Mouse (Mus musculus) heart, embryonic 11.5 days (tissue): ENCODE data around the gene Stx4a. TPM values are rescaled to one million over a fixed set of nuclear protein-coding genes. Genes with fewer than 3 reads are reported as not detected.
"Not testable (repeated sequence)": the region's sequence is repeated elsewhere in the genome, so short reads cannot be mapped to it uniquely, and the experiment has no call there.

ENCODE experiments used
- ATAC-seq: fragments of 200-750 bp; cut with Nextera tagmentation; replicated peaks from 2 replicates; pipeline ENCODE4 v1.8.0; 2017; ENCODE audit warnings: moderate library complexity; ENCODE audit not compliant: insufficient number of reproducible peaks, low FRiP score, low TSS enrichment
- H3K27ac ChIP-seq: fragments of 300-500 bp; sonication (generic); 2 replicates; pipeline ENCODE4 v1.5.1; 2014; ENCODE audit warnings: mild to moderate bottlenecking, low read depth, low read length
- H3K27me3 ChIP-seq: fragments of 300-500 bp; sonication (generic); 2 replicates; pipeline ENCODE4 v1.6.1; 2014; ENCODE audit warnings: mild to moderate bottlenecking, low read length, mixed read lengths; ENCODE audit not compliant: control insufficient read depth, insufficient read depth
- H3K36me3 ChIP-seq: fragments of 300-500 bp; sonication (generic); 2 replicates; pipeline ENCODE4 v1.6.1; 2014; ENCODE audit warnings: mild to moderate bottlenecking, low read length, moderate library complexity, mixed read lengths; ENCODE audit not compliant: control insufficient read depth, insufficient read depth
- H3K4me1 ChIP-seq: fragments of 300-500 bp; sonication (generic); 2 replicates; pipeline ENCODE4 v1.6.1; 2014; ENCODE audit warnings: low read length; ENCODE audit not compliant: control insufficient read depth, insufficient read depth
- H3K4me2 ChIP-seq: fragments of 300-500 bp; sonication (generic); 2 replicates; pipeline ENCODE4 v1.6.1; 2014; ENCODE audit warnings: mild to moderate bottlenecking, moderate library complexity
- H3K4me3 ChIP-seq: fragments of 300-500 bp; sonication (generic); 2 replicates; pipeline ENCODE4 v1.5.1; 2014; ENCODE audit warnings: low read depth, low read length
- H3K9ac ChIP-seq: fragments of 300-500 bp; sonication (generic); 2 replicates; pipeline ENCODE4 v1.6.1; 2014; ENCODE audit warnings: mild to moderate bottlenecking, low read depth, low read length, moderate library complexity
- H3K9me3 ChIP-seq: fragments of 300-500 bp; sonication (generic); replicated peaks from 2 replicates; pipeline ENCODE4 v1.6.1; 2016; ENCODE audit warnings: low read length; ENCODE audit not compliant: control insufficient read depth
- WGBS: fragments of 180-500 bp; shearing (Covaris S2); extraction: QIAGEN DNeasy Blood & Tissue Kit; methylation state at CpG from one replicate; pipeline ENCODE4 v1.1.7; 2014; ENCODE audit not compliant: insufficient replicate concordance; 5-methylcytosine and 5-hydroxymethylcytosine counted together
- polyA plus RNA-seq: library from polyadenylated mRNA; unstranded; fragments of >200 nt; fragmentation: Nextera tagmentation; extraction: Ambion mirVana; gene quantifications from 2 replicates; pipeline ENCODE4 v1.2.1, GENCODE M21; 2014

Stx4a gene
- polyA plus RNA-seq, 1 experiment from 2014 or later, result 22.8 TPM

DNA sequence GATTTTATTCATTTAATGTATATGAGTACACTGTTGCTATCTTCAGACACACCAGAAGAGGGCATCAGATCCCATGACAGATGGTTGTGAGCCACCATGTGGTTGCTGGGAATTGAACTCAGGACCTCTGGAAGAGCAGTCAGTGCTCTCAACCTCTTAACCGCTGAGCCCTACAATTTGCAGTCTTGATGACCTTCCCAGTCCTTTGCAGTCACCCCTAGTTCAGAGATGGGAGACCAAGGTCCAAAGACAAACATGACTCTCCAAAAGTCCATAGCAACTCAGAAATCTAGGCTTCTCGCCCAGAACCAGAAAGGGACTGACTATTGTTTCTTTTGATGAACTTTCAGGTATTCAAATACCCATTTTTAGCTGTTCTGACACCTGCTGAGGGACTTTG lies 15.9 kb downstream of the Stx4a start:
- not testable (repeated sequence) for ATAC-seq, H3K4me1 ChIP-seq, H3K36me3 ChIP-seq, H3K4me2 ChIP-seq, H3K27me3 ChIP-seq, H3K9ac ChIP-seq, H3K27ac ChIP-seq, H3K9me3 ChIP-seq, H3K4me3 ChIP-seq
- WGBS, result 75% methylated on average over 2 of the region's 2 CpGs

DNA sequence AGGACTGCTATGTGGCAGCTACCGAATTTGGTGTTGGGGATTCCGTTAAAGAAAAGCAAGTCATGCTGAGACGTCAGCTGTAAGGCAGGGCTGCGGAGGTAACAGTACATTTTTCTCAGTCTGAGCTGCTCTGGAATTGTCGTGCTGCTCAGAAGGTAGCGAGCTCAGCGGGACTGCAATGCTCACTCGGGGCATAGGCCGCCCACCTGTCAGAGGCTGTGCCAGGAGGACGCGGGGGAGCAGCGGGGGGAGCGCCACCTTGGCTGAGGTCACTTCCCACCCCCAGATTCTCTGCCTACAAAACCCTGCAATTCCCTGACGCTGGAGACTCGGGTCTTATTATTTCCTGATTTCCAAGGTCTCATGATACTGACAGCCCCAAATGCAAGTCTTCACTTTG lies 16.8 kb downstream of the Stx4a start:
- 6% methylated on average over 15 of the region's 15 CpGs for WGBS
- no peak for ATAC-seq
- peaks cover 5% of the 10 kb centered on the region; the same call in 1 of the 2 replicates for H3K36me3 ChIP-seq
- H3K4me3 ChIP-seq, result peak overlapping the region; percentile 91
- no peaks in the 10 kb centered on the region for H3K27me3 ChIP-seq
- H3K4me2 ChIP-seq, result peak overlapping the region; percentile 87
- peak overlapping the region; percentile 86 for H3K27ac ChIP-seq
- peak overlapping the region; percentile 73 for H3K9ac ChIP-seq
- no peaks in the 10 kb centered on the region for H3K9me3 ChIP-seq
- H3K4me1 ChIP-seq, result peaks cover 5% of the 10 kb centered on the region; the same call in 1 of the 2 replicates

DNA sequence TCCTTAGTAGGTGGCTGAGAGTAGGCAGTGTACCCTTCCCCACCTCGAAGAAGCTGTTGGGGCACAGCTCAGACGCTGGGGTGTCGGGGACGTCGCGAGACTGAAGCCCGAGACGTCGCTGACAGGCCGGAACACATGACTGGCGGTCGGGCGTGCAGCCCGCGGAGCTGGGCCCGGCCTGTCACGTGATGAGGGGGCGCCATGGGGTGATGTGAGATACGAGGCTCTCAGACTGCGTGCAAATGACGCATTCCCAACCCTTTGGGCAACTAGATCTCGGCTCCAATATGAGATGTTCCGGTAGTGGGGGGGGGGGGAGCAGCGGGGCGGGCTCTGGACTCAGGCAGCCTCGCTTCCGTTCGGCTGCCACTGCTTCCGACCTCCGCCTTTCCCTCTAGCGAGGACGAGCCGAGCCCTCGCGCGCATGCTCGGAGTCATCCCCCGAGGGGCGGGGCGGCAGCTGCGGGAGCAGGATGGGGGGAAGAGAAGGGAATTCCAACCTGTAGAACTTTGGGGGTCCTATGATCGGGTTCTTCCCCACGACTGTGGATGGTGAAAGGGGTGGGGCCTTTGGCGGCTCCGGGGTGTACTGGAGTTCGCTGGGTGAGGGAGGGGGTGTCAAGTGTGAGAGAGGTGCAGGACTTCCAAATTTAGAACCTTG lies 17.4 kb downstream of the Stx4a start:
- peaks cover 5% of the 10 kb centered on the region; the same call in 1 of the 2 replicates for H3K4me1 ChIP-seq

DNA sequence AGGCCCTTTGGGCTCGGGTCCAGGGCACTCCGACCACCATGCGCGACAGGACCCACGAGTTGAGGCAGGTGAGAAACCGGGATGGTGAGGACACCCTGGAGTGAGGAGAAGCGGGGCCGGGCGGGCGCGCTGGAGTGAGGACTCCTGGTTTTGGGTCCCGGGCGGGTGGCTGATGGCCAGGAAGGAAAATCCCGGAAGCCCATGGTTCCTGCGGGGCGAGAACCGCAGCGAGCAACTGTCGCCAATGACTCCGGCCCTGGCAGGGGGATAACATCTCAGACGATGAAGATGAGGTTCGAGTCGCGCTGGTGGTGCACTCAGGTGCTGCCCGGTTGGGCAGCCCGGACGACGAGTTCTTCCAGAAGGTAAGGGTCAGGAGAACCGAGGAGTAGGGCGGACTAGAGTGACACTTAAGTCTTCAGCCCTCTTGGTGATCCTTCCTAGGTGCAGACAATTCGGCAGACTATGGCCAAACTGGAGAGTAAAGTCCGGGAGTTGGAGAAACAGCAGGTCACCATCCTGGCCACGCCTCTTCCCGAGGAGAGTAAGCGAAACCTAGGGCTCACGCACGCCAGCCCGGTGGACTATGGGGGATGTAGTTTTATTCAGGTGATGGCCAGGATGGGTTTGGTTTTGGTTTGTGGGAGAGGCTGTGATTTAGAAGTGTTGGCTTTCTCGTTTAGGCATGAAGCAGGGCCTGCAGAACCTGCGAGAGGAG lies 18.1 kb downstream of the Stx4a start:
- Histone ChIP-seq H3K27ac (peak overlapping the region; percentile 86), H3K4me3 (peak overlapping the region; percentile 91), H3K4me2 (peak overlapping the region; percentile 87), H3K9ac (peak overlapping the region; percentile 84), H3K9me3 (no peaks in the 10 kb centered on the region), H3K36me3 (peaks cover 11% of the 10 kb centered on the region; the same call in 1 of the 2 replicates), H3K4me1 (peaks cover 5% of the 10 kb centered on the region; the same call in 1 of the 2 replicates), H3K27me3 (no peaks in the 10 kb centered on the region)
- peak; percentile 64 for ATAC-seq
- under 1% methylated on average over 40 of the region's 40 CpGs for WGBS

More for the DNA sequence above, 17.4 kb downstream of the Stx4a start:
- Histone ChIP-seq H3K4me2 (peak overlapping the region; percentile 87), H3K27me3 (no peaks in the 10 kb centered on the region), H3K4me3 (peak overlapping the region; percentile 91), H3K36me3 (peaks cover 7% of the 10 kb centered on the region; the same call in 1 of the 2 replicates), H3K27ac (peak overlapping the region; percentile 86), H3K9ac (peak overlapping the region; percentile 84), H3K9me3 (no peaks in the 10 kb centered on the region)
- WGBS, result under 1% methylated on average over 46 of the region's 46 CpGs
- peak; percentile 88 for ATAC-seq

DNA sequence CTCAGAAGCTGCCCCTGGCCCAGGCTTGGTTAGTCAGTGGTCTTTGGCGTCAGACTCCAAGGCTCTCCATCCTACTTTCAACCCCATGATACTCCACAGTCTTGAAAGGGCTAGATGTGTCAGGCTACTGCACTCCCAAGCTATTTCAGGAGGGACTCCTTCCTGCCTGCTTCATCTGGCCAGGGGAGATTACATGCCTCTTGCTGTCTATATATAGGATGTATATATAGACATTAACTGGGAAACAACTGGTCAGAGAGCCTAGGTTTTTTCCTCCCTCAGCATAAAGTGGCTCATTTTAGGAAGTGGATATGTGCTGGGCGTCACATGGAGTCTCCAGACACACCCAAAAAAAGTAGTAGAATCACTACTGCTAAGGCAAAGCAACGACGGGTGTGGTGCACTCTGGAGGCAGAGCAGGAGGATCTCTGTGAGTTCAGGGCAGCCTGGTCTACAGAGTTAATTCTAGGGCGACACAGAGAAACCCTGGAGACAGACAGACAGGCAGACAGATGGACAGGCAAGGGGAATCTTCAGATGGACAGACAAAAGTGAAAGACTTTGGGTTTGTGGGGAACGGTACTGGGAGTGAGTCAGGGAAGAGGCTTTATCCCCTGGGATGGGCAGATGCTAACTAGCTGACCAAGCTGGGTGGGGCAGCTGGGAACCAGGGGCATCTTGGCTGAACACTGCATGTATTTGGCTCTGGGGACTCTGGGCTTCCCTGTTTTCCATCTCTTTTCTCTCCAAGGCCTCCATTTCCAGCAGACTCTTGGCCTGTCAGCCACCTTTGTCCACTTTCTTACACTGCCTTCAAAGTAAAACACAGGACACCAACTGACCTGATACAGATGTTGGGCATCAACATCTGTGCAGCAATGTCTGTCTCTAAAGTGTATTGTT lies 26.1 kb downstream of the Stx4a start:
- no peaks in the 10 kb centered on the region for H3K27me3 ChIP-seq
- no peak overlapping the region for H3K4me2 ChIP-seq
- H3K4me3 ChIP-seq, result no peak overlapping the region
- ATAC-seq, result no peak
- no peaks in the 10 kb centered on the region for H3K9me3 ChIP-seq
- H3K9ac ChIP-seq, result no peak overlapping the region
- 71% methylated on average over 6 of the region's 6 CpGs for WGBS
- no peak overlapping the region for H3K27ac ChIP-seq
- H3K4me1 ChIP-seq, result no peaks in the 10 kb centered on the region; the same call in 1 of the 2 replicates
- H3K36me3 ChIP-seq, result peaks cover 6% of the 10 kb centered on the region

DNA sequence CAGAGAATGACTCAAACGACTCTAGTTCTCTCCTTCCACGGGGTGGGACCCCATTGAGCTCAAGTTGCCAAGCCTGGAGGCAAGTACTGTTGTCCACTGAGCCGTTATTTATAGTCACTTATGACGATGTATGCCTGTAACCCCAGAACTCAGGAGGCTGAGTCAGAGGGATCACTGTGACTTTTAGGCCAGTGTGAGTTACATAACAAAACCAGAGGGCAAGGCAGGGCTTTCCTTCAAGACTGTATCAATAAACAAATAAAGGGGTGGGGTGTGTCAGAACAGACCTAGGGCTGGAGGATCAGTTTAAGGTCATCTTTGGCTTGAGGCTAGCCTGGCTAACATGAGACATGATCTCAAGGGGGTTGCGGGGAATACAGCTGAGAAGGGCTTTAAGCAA lies 26.8 kb downstream of the Stx4a start:
- H3K9me3 ChIP-seq, result no peaks in the 10 kb centered on the region
- H3K4me3 ChIP-seq, result no peak overlapping the region
- H3K36me3 ChIP-seq, result peaks cover 6% of the 10 kb centered on the region
- no peaks in the 10 kb centered on the region for H3K27me3 ChIP-seq
- H3K4me1 ChIP-seq, result no peaks in the 10 kb centered on the region; the same call in 1 of the 2 replicates
- H3K27ac ChIP-seq, result no peak overlapping the region
- H3K4me2 ChIP-seq, result no peak overlapping the region
- ATAC-seq, result no peak
- no peak overlapping the region for H3K9ac ChIP-seq
- WGBS, result 64% methylated on average over 5 of the region's 5 CpGs

DNA sequence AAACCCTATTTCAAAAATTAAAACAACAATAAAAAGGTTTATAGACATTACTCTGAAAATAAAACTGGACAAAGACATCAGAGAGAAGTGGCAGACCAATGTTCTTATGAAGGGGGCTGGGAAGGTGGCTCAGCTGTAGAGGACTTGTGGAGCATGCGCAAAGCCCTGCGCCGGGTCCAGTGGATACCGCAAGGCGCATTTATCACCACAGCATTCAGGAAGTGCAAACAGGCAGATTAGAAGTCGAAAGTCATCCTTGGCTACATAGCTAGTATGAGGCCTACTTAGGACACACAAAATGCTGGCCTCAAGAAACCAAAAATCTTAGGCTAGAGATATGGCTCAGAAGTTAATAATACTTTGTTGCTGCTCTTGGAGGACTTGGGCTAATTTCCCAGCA lies 34.2 kb downstream of the Stx4a start:
- WGBS, result 81% methylated on average over 6 of the region's 6 CpGs
- Histone ChIP-seq H3K4me3 (no peak overlapping the region), H3K9ac (no peak overlapping the region), H3K27me3 (no peaks in the 10 kb centered on the region), H3K27ac (no peak overlapping the region), H3K36me3 (no peaks in the 10 kb centered on the region), H3K4me2 (no peak overlapping the region), H3K9me3 (no peaks in the 10 kb centered on the region), H3K4me1 (no peaks in the 10 kb centered on the region)
- ATAC-seq, result no peak

DNA sequence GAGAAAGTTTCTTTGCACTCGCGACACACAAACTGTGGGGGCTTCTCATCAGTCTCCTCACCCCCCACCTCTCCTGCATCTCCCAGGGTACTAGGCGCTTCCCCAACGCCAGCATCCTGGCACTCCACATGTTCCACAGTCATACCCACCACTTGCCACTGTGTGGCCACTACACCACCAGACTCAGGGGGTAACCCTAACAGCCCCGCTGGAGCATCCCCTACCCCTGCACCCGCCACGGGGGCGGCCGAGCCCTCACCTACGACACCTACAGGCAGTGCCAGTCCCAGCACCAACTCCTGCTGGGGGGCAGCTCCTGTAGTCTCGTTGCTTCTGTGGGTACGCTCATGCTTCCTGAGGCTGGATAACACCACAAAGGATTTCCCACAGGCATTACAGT lies 42.3 kb downstream of the Stx4a start:
- H3K4me3 ChIP-seq, result no peak overlapping the region
- H3K27me3 ChIP-seq, result no peaks in the 10 kb centered on the region
- H3K27ac ChIP-seq, result no peak overlapping the region
- H3K4me2 ChIP-seq, result no peak overlapping the region
- no peak for ATAC-seq
- H3K9me3 ChIP-seq, result no peaks in the 10 kb centered on the region
- H3K4me1 ChIP-seq, result no peaks in the 10 kb centered on the region
- H3K9ac ChIP-seq, result no peak overlapping the region
- H3K36me3 ChIP-seq, result peaks cover 24% of the 10 kb centered on the region
- WGBS, result 91% methylated on average over 12 of the region's 12 CpGs
